Mouse (Mus musculus) midbrain, embryonic 12.5 days (tissue): ENCODE data around the gene Gm13288. TPM values are rescaled to one million over a fixed set of nuclear protein-coding genes. Genes with fewer than 3 reads are reported as not detected.
"Not testable (repeated sequence)": the region's sequence is repeated elsewhere in the genome, so short reads cannot be mapped to it uniquely, and the experiment has no call there.

ENCODE experiments used
- ATAC-seq: fragments of 200-750 bp; cut with Nextera tagmentation; 2 replicates; pipeline ENCODE4 v1.8.0; 2017; ENCODE audit warnings: low read depth, moderate TSS enrichment, moderate library complexity; ENCODE audit not compliant: low FRiP score
- H3K27ac ChIP-seq: fragments of 300-500 bp; sonication (generic); replicated peaks from 2 replicates; pipeline ENCODE4 v1.5.1; 2016; ENCODE audit warnings: mild to moderate bottlenecking
- H3K27me3 ChIP-seq: fragments of 300-500 bp; sonication (generic); 2 replicates; pipeline ENCODE4 v1.6.1; 2016; ENCODE audit warnings: mild to moderate bottlenecking
- H3K36me3 ChIP-seq: fragments of 300-500 bp; sonication (generic); 2 replicates; pipeline ENCODE4 v1.6.1; 2016
- H3K4me1 ChIP-seq: fragments of 300-500 bp; sonication (generic); 2 replicates; pipeline ENCODE4 v1.6.1; 2016
- H3K4me2 ChIP-seq: fragments of 300-500 bp; sonication (generic); replicated peaks from 2 replicates; pipeline ENCODE4 v1.6.1; 2016; ENCODE audit warnings: mild to moderate bottlenecking, moderate library complexity
- H3K4me3 ChIP-seq: fragments of 300-500 bp; sonication (generic); 2 replicates; pipeline ENCODE4 v1.5.1; 2016; ENCODE audit warnings: mild to moderate bottlenecking
- H3K9ac ChIP-seq: fragments of 300-500 bp; sonication (generic); replicated peaks from 2 replicates; pipeline ENCODE4 v1.6.1; 2016; ENCODE audit warnings: mild to moderate bottlenecking, moderate library complexity
- H3K9me3 ChIP-seq: fragments of 300-500 bp; sonication (generic); 2 replicates; pipeline ENCODE4 v1.6.1; 2016; ENCODE audit warnings: mild to moderate bottlenecking
- WGBS: fragments of 180-500 bp; shearing (Covaris S2); methylation state at CpG from one replicate; pipeline ENCODE4 v1.1.7; 2016; 5-methylcytosine and 5-hydroxymethylcytosine counted together
- polyA plus RNA-seq: library from polyadenylated mRNA; unstranded; fragments of >200 nt; fragmentation: Nextera tagmentation; extraction: Ambion mirVana; gene quantifications from 2 replicates; pipeline ENCODE4 v1.2.1, GENCODE M21; 2016

Gene Gm13288
- polyA plus RNA-seq, 1 experiment from 2014 or later, result not detected

GRCm38 (mm10) chr4:88780320-88780719 is 25.0 kb upstream of the Gm13288 start:
- H3K9ac ChIP-seq, H3K27ac ChIP-seq, H3K36me3 ChIP-seq, ATAC-seq, H3K4me3 ChIP-seq, H3K4me2 ChIP-seq, H3K4me1 ChIP-seq, H3K9me3 ChIP-seq, H3K27me3 ChIP-seq: not testable (repeated sequence)
- 44% methylated on average over 15 of the region's 18 CpGs for WGBS

GRCm38 (mm10) chr4:88781831-88782230 is 23.5 kb upstream of the Gm13288 start, which contains the start of gene Ifnz:
Gene Ifnz, plus strand, starts transcription at chr4:88782131.
- WGBS, result 26% methylated on average over 4 of the region's 7 CpGs
- not testable (repeated sequence) for H3K9me3 ChIP-seq, H3K9ac ChIP-seq, H3K4me1 ChIP-seq, H3K27me3 ChIP-seq, H3K27ac ChIP-seq, ATAC-seq, H3K36me3 ChIP-seq
- peak within 1 kb of the TSS; percentile 40 for H3K4me2 ChIP-seq
- H3K4me3 ChIP-seq, result 0 out of 2 replicates have a peak within 1 kb of the TSS, but pooled peaks have one; percentile 9

DNA sequence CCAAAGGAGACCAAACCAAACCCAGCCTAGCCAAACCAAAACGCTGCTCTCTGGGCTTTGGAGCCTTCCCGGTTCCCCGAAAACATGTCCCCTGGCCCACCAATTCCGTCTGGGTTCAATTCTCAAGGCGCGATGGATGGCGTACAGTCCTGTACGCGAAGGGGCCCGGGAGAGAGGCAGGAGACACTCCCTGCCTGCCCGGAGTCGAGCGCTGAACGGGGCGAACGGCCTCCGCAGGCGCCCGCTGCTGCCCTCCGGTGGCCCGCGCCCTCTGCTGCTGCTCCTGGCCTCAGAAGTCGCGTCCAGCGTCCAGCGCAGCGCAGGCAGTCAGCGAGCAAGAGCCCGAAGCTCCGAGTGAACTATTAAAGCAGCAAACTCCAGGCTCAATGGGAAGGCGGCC is 23.0 kb upstream of the Gm13288 start:
- not testable (repeated sequence) for H3K9me3 ChIP-seq, ATAC-seq
- H3K4me3 ChIP-seq, result 0 out of 2 replicates have a peak overlapping the region, but pooled peaks have one; percentile 9

DNA sequence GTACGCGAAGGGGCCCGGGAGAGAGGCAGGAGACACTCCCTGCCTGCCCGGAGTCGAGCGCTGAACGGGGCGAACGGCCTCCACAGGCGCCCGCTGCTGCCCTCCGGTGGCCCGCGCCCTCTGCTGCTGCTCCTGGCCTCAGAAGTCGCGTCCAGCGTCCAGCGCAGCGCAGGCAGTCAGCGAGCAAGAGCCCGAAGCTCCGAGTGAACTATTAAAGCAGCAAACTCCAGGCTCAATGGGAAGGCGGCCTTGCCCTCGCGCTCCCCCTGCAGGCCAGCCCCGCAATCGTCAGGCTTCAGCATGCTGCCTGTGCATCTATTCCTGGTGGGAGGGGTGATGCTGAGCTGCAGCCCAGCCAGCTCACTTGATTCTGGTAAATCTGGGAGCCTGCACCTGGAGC is 19.9 kb upstream of the Gm13288 start, which contains the start of gene Gm13276:
TSS of gene Gm13276 (plus strand) at position 301 of the 400 bp plus-strand sequence.
- not testable (repeated sequence) for H3K27ac ChIP-seq, H3K4me3 ChIP-seq, H3K27me3 ChIP-seq, H3K4me2 ChIP-seq, H3K4me1 ChIP-seq, H3K9me3 ChIP-seq, H3K9ac ChIP-seq, ATAC-seq, H3K36me3 ChIP-seq
- WGBS, result no CpG with 5 or more reads among the region's 27 CpGs

More for the DNA sequence above, 23.0 kb upstream of the Gm13288 start:
- H3K36me3 ChIP-seq, H3K27me3 ChIP-seq, H3K4me1 ChIP-seq, H3K27ac ChIP-seq, H3K9ac ChIP-seq: not testable (repeated sequence)
- peak overlapping the region; percentile 40 for H3K4me2 ChIP-seq
- WGBS, result 0% methylated on average over 6 of the region's 31 CpGs

DNA sequence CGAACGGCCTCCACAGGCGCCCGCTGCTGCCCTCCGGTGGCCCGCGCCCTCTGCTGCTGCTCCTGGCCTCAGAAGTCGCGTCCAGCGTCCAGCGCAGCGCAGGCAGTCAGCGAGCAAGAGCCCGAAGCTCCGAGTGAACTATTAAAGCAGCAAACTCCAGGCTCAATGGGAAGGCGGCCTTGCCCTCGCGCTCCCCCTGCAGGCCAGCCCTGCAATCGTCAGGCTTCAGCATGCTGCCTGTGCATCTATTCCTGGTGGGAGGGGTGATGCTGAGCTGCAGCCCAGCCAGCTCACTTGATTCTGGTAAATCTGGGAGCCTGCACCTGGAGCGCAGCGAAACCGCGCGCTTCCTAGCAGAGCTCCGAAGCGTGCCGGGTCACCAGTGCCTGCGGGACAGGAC is 16.9 kb upstream of the Gm13288 start, which contains the start of gene Gm13277:
TSS of gene Gm13277 (plus strand) at position 231 of the 400 bp plus-strand sequence.
- not testable (repeated sequence) for ATAC-seq, H3K27me3 ChIP-seq, H3K27ac ChIP-seq, H3K4me1 ChIP-seq, H3K9ac ChIP-seq, H3K4me2 ChIP-seq, H3K36me3 ChIP-seq, H3K4me3 ChIP-seq, H3K9me3 ChIP-seq
- no CpG with 5 or more reads among the region's 28 CpGs for WGBS

DNA sequence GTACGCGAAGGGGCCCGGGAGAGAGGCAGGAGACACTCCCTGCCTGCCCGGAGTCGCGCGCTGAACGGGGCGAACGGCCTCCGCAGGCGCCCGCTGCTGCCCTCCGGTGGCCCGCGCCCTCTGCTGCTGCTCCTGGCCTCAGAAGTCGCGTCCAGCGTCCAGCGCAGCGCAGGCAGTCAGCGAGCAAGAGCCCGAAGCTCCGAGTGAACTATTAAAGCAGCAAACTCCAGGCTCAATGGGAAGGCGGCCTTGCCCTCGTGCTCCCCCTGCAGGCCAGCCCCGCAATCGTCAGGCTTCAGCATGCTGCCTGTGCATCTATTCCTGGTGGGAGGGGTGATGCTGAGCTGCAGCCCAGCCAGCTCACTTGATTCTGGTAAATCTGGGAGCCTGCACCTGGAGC is 14.1 kb upstream of the Gm13288 start, which contains the start of gene Gm13278:
TSS of gene Gm13278 (plus strand) at position 301 of the 400 bp plus-strand sequence.
- H3K36me3 ChIP-seq, H3K4me2 ChIP-seq, H3K27ac ChIP-seq, H3K27me3 ChIP-seq, H3K9me3 ChIP-seq, H3K9ac ChIP-seq, H3K4me3 ChIP-seq, H3K4me1 ChIP-seq, ATAC-seq: not testable (repeated sequence)
- no CpG with 5 or more reads among the region's 28 CpGs for WGBS

DNA sequence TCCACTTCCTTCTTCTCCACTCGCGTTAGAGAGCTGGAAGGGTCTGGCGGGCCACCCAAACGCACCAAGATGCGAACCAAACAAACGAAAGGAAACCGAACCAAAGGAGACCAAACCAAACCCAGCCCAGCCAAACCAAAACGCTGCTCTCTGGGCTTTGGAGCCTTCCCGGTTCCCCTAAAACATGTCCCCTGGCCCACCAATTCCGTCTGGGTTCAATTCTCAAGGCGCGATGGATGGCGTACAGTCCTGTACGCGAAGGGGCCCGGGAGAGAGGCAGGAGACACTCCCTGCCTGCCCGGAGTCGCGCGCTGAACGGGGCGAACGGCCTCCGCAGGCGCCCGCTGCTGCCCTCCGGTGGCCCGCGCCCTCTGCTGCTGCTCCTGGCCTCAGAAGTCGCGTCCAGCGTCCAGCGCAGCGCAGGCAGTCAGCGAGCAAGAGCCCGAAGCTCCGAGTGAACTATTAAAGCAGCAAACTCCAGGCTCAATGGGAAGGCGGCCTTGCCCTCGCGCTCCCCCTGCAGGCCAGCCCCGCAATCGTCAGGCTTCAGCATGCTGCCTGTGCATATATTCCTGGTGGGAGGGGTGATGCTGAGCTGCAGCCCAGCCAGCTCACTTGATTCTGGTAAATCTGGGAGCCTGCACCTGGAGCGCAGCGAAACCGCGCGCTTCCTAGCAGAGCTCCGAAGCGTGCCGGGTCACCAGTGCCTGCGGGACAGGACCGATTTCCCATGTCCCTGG is 11.2 kb upstream of the Gm13288 start, which contains the start of gene Gm13275:
TSS of gene Gm13275 (plus strand) at position 552 of the 740 bp plus-strand sequence.
- ATAC-seq, H3K4me2 ChIP-seq, H3K9me3 ChIP-seq, H3K27ac ChIP-seq, H3K27me3 ChIP-seq, H3K36me3 ChIP-seq, H3K9ac ChIP-seq, H3K4me1 ChIP-seq, H3K4me3 ChIP-seq: not testable (repeated sequence)
- under 1% methylated on average over 14 of the region's 52 CpGs for WGBS

DNA sequence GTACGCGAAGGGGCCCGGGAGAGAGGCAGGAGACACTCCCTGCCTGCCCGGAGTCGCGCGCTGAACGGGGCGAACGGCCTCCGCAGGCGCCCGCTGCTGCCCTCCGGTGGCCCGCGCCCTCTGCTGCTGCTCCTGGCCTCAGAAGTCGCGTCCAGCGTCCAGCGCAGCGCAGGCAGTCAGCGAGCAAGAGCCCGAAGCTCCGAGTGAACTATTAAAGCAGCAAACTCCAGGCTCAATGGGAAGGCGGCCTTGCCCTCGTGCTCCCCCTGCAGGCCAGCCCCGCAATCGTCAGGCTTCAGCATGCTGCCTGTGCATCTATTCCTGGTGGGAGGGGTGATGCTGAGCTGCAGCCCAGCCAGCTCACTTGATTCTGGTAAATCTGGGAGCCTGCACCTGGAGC is 8.2 kb upstream of the Gm13288 start, which contains the start of gene Gm13279:
TSS of gene Gm13279 (plus strand) at position 301 of the 400 bp plus-strand sequence.
- H3K4me1 ChIP-seq, H3K27ac ChIP-seq, ATAC-seq, H3K4me2 ChIP-seq, H3K27me3 ChIP-seq, H3K9ac ChIP-seq, H3K9me3 ChIP-seq, H3K36me3 ChIP-seq, H3K4me3 ChIP-seq: not testable (repeated sequence)
- WGBS, result no CpG with 5 or more reads among the region's 28 CpGs

GRCm38 (mm10) chr4:88799365-88799764 is 6.0 kb upstream of the Gm13288 start, which contains the start of gene Gm13285:
Gene Gm13285, plus strand, starts transcription at chr4:88799665.
- 28% methylated on average over 6 of the region's 7 CpGs for WGBS
- H3K27ac ChIP-seq, H3K4me2 ChIP-seq, H3K9me3 ChIP-seq, H3K4me3 ChIP-seq, H3K27me3 ChIP-seq, H3K36me3 ChIP-seq, H3K9ac ChIP-seq, ATAC-seq, H3K4me1 ChIP-seq: not testable (repeated sequence)

GRCm38 (mm10) chr4:88802954-88803353 is 2.4 kb upstream of the Gm13288 start, which contains the start of gene Gm13287:
Gene Gm13287, plus strand, starts transcription at chr4:88803254.
- H3K36me3 ChIP-seq, ATAC-seq: not testable (repeated sequence)

GRCm38 (mm10) chr4:88805761-88806160 is 430 bp downstream of the Gm13288 start:
- H3K36me3 ChIP-seq, ATAC-seq, H3K27ac ChIP-seq, H3K9ac ChIP-seq, H3K9me3 ChIP-seq, H3K4me1 ChIP-seq: not testable (repeated sequence)
- peak overlapping the region; percentile 38 for H3K4me2 ChIP-seq
- H3K4me3 ChIP-seq, result peak overlapping the region; percentile 24; the same call in 1 of the 2 replicates
- peaks cover 10% of the 10 kb centered on the region for H3K27me3 ChIP-seq
- 1% methylated on average over 13 of the region's 34 CpGs for WGBS

More at GRCm38 (mm10) chr4:88802954-88803353, 2.4 kb upstream of the Gm13288 start, which contains the start of gene Gm13287:
- H3K9ac ChIP-seq, H3K27ac ChIP-seq, H3K4me3 ChIP-seq, H3K27me3 ChIP-seq, H3K4me1 ChIP-seq, H3K4me2 ChIP-seq, H3K9me3 ChIP-seq: not testable (repeated sequence)
- WGBS, result no CpG with 5 or more reads among the region's 29 CpGs

GRCm38 (mm10) chr4:88815928-88816327 is 10.6 kb downstream of the Gm13288 start, which contains the start of gene Ifna7:
Gene Ifna7, plus strand, starts transcription at chr4:88816228.
- no peak within 1 kb of the TSS for H3K9ac ChIP-seq
- ATAC-seq, result no peak
- no peaks in the 10 kb centered on the region for H3K4me1 ChIP-seq
- no peaks in the 10 kb centered on the region for H3K9me3 ChIP-seq
- H3K4me3 ChIP-seq, result no peak within 1 kb of the TSS
- H3K27me3 ChIP-seq, result peaks cover 1% of the 10 kb centered on the region; the same call in 1 of the 2 replicates
- H3K36me3 ChIP-seq, result no peaks in the 10 kb centered on the region
- WGBS, result 62% methylated on average over 3 of the region's 3 CpGs
- no peak within 1 kb of the TSS for H3K27ac ChIP-seq
- no peak within 1 kb of the TSS for H3K4me2 ChIP-seq
